Mouse (Mus musculus) left cerebral cortex, postnatal 36 days (tissue): ENCODE measurements around the gene Soga3. TPM values are rescaled to one million over a fixed set of nuclear protein-coding genes. Genes with fewer than 3 reads are reported as not detected.

Source experiments
- DNase-seq, 2 experiments: peaks; one replicate each; pipeline ENCODE4 v3.0.0; 2021 to 2022; ENCODE audit warnings: low spot score in 2 of 2, mixed read lengths in 1 of 2
- intact Hi-C: fragments of 180-260 bp; cut with DNase I; formaldehyde crosslinking; loops from one replicate; pipeline ENCODE4 v1.15.1; 2025
- total RNA-seq, 2 experiments: library from RNA; stranded (reverse); gene quantifications; 2 replicates each; pipeline ENCODE4 v1.2.3; 2021

Soga3 gene
- 100 to 1,000 TPM; 144 to 171 TPM for total RNA-seq

GRCm38 (mm10) chr10:29143566-29144335, at the start of gene Soga3:
Gene Soga3, plus strand, starts transcription at chr10:29143839.
- intact Hi-C loops: loop anchor here (5.0 kb wide), 1 partner anchor 169 kb away; the partner anchor contains the start of gene Echdc1
- DNase-seq: peak; percentile 63 to 70

DNA sequence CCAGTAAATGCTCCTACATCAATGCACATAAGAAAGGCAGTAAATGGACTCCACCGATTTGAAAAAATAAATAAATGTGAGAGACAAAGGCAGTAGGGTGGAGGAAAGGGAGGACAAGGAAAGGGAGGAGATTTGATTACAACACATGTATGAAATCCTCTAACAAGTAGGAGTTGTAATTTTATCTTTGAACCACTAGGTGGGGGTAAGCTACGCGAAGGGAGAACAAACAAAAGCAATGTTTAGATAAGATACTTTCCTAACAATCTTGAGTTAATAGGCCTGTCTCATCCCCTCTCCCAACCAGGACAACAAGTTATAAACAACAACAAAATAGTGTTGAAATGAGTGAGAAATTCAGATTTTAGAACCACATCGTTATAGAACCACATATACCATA, 36.7 kb upstream of the Soga3 start:
- no peak for DNase-seq
- intact Hi-C loops: loop anchor here (5.0 to 10.0 kb wide), 2 partner anchors 100 to 208 kb away; partner anchors contain the start of gene Echdc1

DNA sequence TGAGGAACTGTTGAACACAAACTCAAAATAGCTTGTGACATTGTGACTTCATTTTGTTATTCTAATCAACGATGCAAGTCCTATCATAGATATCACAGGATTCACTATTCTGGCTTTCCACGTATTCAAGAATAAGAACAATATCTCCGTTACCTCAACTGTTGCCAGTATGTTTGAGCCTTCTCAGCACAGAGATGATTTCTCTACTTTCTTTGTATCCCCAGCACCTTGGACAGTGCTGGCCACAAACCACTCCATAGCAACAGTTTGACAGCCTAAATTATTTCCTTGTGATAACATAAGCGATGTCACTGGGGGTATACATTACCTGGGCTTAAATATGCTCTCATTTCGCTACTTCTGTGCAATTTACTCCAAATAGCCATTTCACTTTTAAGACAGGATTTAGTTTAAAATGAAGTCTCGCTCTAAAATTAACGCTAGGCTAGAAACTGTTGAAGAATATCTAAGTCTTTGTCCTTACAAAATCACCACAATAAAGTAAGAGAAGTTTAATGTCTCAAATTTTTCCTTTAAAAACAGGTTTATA, 1.0 kb upstream of the Soga3 start:
- intact Hi-C loops: loop anchor here (5.0 kb wide), 1 partner anchor 170 kb away; the partner anchor contains the start of gene Echdc1
- no peak for DNase-seq

DNA sequence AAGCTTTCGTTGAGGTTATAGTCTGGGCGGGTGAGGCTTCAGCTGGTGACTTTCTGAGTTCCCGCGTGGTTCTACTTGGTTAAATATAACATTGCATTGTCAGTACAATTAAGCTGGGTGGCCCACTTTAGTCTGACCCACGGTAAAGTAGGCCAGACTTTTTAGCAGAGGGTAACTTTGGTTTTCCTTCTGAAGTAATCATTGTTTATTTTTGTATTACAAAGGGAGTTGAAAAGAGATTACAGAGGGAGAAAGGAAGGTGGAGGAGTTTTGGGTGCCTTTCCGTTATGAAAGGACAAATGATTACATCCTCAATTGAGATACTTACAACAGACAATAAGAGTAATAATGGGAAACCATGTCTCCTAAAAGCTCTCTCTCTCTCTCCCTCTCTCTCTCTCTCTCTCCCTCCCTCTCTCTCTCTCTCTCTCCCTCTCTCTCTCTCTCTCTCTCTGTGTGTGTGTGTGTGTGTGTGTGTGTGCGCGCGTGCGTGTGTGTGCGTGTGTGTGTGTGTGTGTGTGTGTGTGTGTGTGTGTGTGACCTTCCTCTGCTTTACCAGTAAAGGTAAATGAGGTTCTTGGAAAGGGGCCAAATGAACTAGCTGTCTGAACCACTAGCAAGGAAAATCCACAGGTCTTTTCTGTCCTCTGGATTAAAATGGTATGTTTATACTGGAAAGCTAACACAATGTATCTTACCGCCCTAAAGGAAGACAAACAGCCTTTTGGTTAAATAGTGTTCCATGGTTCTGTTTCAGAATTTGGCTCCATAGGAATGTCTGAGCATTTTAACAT, 1.2 kb downstream of the Soga3 start:
- DNase-seq: no peak
- intact Hi-C loops: loop anchor here (5.0 kb wide), 2 partner anchors 167 to 217 kb away; partner anchors contain the start of genes Echdc1 and Rnf146

DNA sequence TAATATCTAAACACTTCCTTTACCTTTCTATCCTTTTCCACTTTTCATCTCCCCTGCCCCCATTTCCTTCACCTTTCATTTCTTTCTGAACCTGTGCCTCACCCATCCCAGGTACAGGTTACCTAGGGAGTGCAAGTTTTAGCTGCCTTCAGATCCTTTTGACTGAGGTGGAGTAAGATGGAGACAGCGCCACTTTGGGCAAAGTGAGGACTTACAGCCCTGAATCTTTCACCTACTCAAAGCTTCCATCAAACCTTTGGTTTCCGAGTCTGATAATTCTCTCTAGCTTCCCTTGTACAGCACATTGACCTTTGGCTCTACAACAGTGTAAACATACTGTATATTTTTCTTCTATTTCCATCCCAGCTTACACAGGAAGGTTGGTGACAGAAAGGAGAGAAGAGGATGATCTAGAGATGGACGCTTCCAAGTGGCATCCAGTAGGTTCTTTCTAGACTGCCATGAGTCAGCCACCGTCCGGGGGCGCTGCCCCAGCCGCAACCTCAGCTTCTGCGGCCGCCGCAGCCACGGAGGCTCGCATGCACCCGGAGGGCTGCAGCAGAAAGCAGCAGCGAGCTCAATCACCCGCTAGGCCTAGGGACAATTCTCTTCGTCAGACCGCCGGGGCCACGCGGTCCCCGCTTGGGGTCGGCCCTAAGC, 2.7 kb downstream of the Soga3 start:
- intact Hi-C loops: loop anchor here (5.0 kb wide), 1 partner anchor 216 kb away; the partner anchor contains the start of gene Rnf146
- DNase-seq: peak in 1 of 2 experiments; percentile 21

DNA sequence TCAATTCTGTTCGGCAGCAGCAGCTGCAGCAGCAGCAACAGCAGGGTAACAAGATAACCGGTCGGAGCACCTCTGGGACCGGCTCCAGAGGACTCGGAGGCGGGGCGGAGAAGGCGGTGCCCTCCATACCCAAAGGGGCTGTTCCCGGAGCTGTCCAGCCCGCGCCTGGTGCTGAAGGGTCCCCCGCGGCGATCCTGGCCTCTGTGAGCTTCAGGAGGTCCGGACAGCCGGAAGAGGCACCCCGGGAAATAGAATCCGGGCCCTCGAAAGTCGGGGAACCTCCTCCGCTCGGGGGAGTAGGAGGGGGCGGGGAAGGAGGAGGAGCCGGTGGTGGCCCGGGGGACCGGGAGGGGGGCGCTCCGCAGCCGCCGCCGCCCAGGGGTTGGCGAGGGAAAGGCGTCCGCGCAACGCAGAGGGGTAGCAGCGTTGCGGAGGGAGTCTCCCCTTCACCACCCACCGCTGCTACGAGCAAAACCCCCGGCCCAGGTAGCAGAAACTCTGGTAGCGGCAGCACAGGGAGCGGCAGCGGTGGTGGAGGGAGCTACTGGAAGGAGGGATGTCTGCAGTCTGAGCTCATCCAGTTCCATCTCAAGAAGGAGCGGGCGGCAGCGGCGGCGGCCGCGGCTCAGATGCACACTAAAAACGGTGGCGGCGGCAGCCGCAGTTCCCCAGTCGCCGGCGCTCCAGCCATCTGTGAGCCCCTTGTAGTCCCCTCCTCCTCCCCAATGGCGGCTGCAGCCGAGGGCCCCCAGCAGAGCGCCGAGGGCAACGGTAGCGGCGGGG, 3.4 kb downstream of the Soga3 start:
- DNase-seq: peak; percentile 81 to 86
- intact Hi-C loops: loop anchor here (5.0 kb wide), 1 partner anchor 215 kb away; the partner anchor contains the start of gene Rnf146

GRCm38 (mm10) chr10:29147641-29147990, 4.0 kb downstream of the Soga3 start:
- intact Hi-C loops: loop anchor here (5.0 kb wide), 1 partner anchor 215 kb away; the partner anchor contains the start of gene Rnf146
- DNase-seq: no peak

GRCm38 (mm10) chr10:29148076-29148475, 4.4 kb downstream of the Soga3 start:
- intact Hi-C loops: loop anchor here (2.0 to 5.0 kb wide), 2 partner anchors 59 to 214 kb away; partner anchors contain the start of gene Rnf146
- peak; percentile 83 to 85 for DNase-seq

DNA sequence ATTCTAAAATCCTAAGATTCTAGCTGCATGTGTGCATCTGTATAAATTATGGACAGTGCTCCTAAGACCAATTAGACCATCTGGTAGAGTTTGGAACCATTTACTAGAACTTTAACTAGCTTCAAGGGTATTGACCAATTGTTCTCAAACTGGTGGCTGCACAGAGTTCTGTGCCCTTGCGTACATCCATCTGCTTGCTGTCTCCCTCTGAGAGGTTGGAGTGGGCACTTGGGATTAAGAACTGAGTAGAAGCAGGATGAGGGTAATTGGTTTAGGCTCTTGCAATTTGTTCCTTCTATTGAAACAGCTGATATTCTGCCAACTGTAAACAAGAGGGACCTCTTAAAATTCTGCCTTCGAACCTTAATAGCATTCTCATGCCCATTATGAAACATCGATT, 11.7 kb downstream of the Soga3 start:
- intact Hi-C loops: no loop called here

DNA sequence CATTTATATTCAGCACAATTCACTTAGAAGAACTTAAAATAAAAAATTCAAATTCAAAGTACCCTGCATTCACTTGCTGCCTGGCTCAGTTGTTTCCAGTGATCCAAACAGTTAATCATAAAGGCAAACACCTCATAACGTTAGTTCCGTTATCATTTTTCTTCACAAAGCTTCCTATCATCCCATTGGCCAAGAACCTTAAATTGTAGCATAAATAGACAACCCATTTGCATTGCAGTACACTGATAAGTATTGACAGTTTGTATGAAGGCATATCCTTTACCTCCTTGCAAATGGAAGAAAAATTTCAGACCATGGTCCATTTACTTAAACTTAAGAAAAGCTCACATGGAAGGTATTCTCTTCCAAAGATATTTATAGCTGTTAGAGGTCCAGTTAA, 18.0 kb downstream of the Soga3 start:
- intact Hi-C loops: no loop called here
- DNase-seq: no peak

More for the DNA sequence above, 11.7 kb downstream of the Soga3 start:
- no peak for DNase-seq

DNA sequence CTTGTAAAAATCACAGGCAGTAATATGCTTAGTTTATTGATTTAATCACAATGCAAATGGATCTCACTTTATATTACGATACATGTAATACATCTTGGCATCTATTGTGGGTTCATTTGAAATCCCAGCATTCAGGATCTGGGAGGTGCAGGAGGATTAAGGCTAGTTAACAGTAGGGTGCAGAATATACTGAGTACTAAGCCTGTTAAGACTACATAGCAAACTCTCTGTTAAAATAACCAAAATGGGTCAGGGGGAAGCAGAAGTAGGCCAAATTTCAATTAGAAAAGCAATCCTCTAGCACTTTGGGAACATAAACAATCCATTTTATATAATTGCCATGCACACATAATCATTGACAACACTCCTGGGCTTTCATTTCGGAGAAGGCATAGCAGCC, 30.1 kb downstream of the Soga3 start:
- no peak for DNase-seq
- intact Hi-C loops: no loop called here

- intact Hi-C loops: no loop called here
- no peak for DNase-seq
Observed at GRCm38 (mm10) chr10:29175656-29176055, 32.0 kb downstream of the Soga3 start.

GRCm38 (mm10) chr10:29176881-29177280, 33.2 kb downstream of the Soga3 start:
- intact Hi-C loops: no loop called here
- DNase-seq: peak; percentile 21 to 24

DNA sequence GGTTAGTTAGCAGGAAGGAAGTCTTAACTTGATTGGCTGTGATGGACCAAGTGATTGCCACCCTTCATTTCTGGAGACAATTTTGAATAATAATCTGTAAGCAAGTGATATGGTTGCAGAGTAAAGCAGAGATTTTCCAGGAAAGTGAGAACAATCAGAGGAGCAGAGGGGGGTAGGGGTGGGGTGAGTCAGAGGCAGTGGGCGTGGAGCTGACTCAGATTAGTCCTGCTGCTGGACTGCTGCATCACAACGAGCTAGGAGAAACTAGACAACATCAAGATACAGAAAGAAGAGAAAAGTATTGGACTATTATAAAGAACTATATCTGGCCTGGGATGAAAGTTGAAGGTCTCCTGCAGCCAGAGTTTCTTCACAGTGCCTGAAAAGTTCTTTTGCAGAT, 34.4 kb downstream of the Soga3 start:
- intact Hi-C loops: no loop called here
- DNase-seq: peak; percentile 44 to 46

DNA sequence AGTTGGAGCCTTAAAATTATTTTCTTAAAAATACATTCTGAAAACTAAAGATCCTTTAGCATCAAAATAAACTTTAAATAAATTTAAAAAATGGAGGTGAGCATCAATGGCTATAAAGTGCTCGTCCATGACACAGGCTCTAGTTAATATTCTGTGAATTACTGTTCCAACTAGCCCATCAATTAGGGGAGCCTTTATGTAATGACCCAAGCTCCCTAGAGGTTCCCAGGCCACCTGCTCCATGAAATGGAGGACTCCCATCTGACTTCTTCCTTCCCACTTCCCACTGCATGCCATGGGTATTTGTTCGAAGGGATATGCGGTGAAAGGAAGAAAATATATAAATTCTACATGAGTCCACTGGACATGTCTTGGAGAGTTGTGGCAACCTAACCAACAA, 36.6 kb downstream of the Soga3 start:
- no peak for DNase-seq
- intact Hi-C loops: no loop called here

GRCm38 (mm10) chr10:29181046-29181445, 37.4 kb downstream of the Soga3 start:
- no peak for DNase-seq
- intact Hi-C loops: no loop called here

- intact Hi-C loops: no loop called here
- no peak for DNase-seq
Observed at GRCm38 (mm10) chr10:29193769-29194168, 50.1 kb downstream of the Soga3 start.

DNA sequence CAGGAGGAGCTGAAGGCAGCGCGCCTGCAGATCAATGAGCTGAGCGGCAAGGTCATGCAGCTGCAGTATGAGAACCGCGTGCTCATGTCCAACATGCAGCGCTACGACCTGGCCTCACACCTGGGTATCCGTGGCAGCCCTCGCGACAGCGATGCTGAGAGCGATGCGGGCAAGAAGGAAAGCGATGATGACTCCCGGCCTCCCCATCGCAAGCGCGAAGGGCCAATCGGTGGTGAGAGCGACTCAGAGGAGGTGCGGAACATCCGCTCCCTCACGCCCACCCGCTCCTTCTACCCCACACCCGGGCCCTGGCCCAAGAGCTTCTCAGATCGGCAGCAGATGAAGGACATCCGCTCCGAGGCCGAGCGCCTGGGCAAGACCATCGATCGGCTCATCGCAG, 53.2 kb downstream of the Soga3 start:
- intact Hi-C loops: no loop called here
- DNase-seq: no peak

DNA sequence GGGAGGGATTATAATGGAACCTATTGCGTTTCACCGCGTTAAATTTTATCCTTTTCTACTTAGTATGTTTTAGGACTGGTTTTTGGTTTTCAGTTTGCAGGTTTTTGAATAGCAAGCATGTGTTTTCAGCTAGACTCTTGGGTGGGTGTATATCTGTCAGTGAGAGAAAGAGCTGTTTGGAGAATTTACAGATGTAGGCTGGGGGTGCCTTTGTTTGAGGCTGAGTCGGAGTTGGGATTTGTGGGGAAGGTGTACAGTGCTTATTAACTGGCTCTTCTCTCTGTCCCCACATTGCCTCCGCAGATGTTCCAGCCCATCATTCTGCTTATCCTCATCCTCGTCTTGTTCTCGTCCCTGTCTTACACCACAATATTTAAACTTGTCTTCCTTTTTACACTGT, 55.0 kb downstream of the Soga3 start, which contains the start of gene Gm49353:
Gene Gm49353, plus strand, starts transcription at position 313 of the 400 bp plus-strand sequence.
- no peak for DNase-seq
- intact Hi-C loops: no loop called here
